Mouse (Mus musculus): Measurements from ENCODE around the gene Bahcc1.

DNA sequence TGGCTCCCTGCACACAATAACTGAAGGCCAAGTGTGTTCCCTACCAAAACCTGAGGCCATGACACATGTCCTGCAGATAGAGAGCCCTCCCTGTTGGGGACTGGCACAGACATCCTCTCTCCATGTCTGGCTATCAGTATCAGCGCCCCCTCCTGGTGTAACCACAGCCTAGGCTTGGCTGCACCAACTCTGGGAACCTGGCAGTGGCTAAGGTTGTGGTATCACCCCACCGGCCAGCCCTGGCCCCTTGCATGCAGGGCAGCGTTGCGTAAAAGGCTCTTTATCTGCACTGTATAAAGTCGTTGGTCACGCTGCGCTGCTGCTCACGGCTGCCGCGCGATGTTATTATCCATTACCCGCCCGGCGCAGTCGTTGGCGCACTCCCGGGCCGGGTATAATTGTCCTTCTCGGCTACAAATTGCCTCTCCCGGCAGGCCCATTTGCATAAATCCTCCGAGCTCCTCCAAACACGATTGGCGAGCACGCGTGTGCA lies 47.6 kb downstream of the Bahcc1 start:
- TF ChIP-seq MAFK (IDR thresholded peaks at IDR 0.05; ENCODE audit: insufficient read depth, low read depth, low read length): no peak
- no peak for TF ChIP-seq HCFC1 (IDR thresholded peaks at IDR 0.05; ENCODE audit: borderline replicate concordance, insufficient read depth, low read length)

Measured in ES-E14 (cell line).